Mouse (Mus musculus) kidney, adult 2 months (tissue): ENCODE measurements around the gene Astn2. TPM values are rescaled to one million over a fixed set of nuclear protein-coding genes. Genes with fewer than 3 reads are reported as not detected.

ENCODE experiments used
- DNase-seq: peaks from one replicate; pipeline ENCODE4 v3.0.0; 2021
- H3K27ac ChIP-seq: fragments of 200-500 bp; 2 replicates; pipeline ENCODE4 v1.5.1; 2012; ENCODE audit warnings: low read depth, low read length, control low read depth, inconsistent platforms; ENCODE audit not compliant: insufficient read depth
- H3K27me3 ChIP-seq: fragments of 200-500 bp; replicated peaks from 2 replicates; pipeline ENCODE4 v1.6.1; 2012; ENCODE audit warnings: mild to moderate bottlenecking, moderate library complexity, low read length, inconsistent platforms; ENCODE audit not compliant: control insufficient read depth, insufficient read depth
- H3K36me3 ChIP-seq: fragments of 200-500 bp; 2 replicates; pipeline ENCODE4 v1.6.1; 2012; ENCODE audit warnings: mild to moderate bottlenecking, moderate library complexity, low read length, inconsistent platforms; ENCODE audit not compliant: control insufficient read depth, insufficient read depth
- H3K4me1 ChIP-seq: fragments of 200-500 bp; 2 replicates; pipeline ENCODE4 v1.6.1; 2011; ENCODE audit warnings: low read length; ENCODE audit not compliant: control insufficient read depth, insufficient read depth
- H3K4me3 ChIP-seq: fragments of 200-500 bp; 2 replicates; pipeline ENCODE4 v1.5.1; 2011; ENCODE audit warnings: mild to moderate bottlenecking, low read depth, low read length, control low read depth; ENCODE audit not compliant: insufficient read depth
- CTCF ChIP-seq: fragments of 200-500 bp; conservative IDR thresholded peaks from 2 replicates; pipeline ENCODE4 v1.5.1; 2011; ENCODE audit warnings: low read depth, mild to moderate bottlenecking, control low read depth, low read length, moderate library complexity, mixed read lengths; ENCODE audit not compliant: insufficient read depth, insufficient read length
- POLR2A ChIP-seq: fragments of 200-500 bp; IDR thresholded peaks from one replicate; pipeline ENCODE4 v1.6.1; 2011; ENCODE audit warnings: low read depth, low read length, control low read depth
- WGBS: fragments of 180-500 bp; shearing (Covaris S2); methylation state at CpG from one replicate; pipeline ENCODE4 v1.1.7; 2018; 5-methylcytosine and 5-hydroxymethylcytosine counted together
- polyA plus RNA-seq: library from polyadenylated mRNA; depleted of rRNA; stranded (reverse); fragments of >200 nt; gene quantifications from 2 replicates; pipeline ENCODE4 v1.2.3, GENCODE M21; 2012

The Astn2 gene
- polyA plus RNA-seq, 1 experiment = 2.5 TPM

GRCm38 (mm10) chr4:65354580-65354979 is 1049.8 kb downstream of the Astn2 start:
- TF ChIP-seq CTCF (no peak), POLR2A (no peak)
- no peak for DNase-seq
- Histone ChIP-seq H3K27me3 (no peaks in the 10 kb centered on the region), H3K4me1 (no peaks in the 10 kb centered on the region), H3K4me3 (no peak overlapping the region), H3K36me3 (no peaks in the 10 kb centered on the region), H3K27ac (no peak overlapping the region)
- 65% methylated on average over 4 of the region's 4 CpGs for WGBS

- Histone ChIP-seq H3K27ac (no peak overlapping the region), H3K4me1 (no peaks in the 10 kb centered on the region), H3K4me3 (no peak overlapping the region), H3K27me3 (no peaks in the 10 kb centered on the region), H3K36me3 (no peaks in the 10 kb centered on the region)
- TF ChIP-seq POLR2A (no peak), CTCF (no peak)
- no peak for DNase-seq
- 84% methylated on average over 7 of the region's 7 CpGs for WGBS
Measured at GRCm38 (mm10) chr4:65350521-65350920, 1053.9 kb downstream of the Astn2 start.

GRCm38 (mm10) chr4:65341766-65342165 is 1062.6 kb downstream of the Astn2 start:
- TF ChIP-seq CTCF (no peak), POLR2A (no peak)
- DNase-seq = no peak
- Histone ChIP-seq H3K36me3 (no peaks in the 10 kb centered on the region), H3K4me1 (no peaks in the 10 kb centered on the region), H3K27me3 (no peaks in the 10 kb centered on the region), H3K27ac (no peak overlapping the region), H3K4me3 (no peak overlapping the region)
- 75% methylated on average over 3 of the region's 3 CpGs for WGBS

- Histone ChIP-seq H3K36me3 (no peaks in the 10 kb centered on the region), H3K27ac (no peak overlapping the region), H3K4me3 (no peak overlapping the region), H3K27me3 (no peaks in the 10 kb centered on the region), H3K4me1 (no peaks in the 10 kb centered on the region)
- DNase-seq = peak; percentile 55
- 11% methylated on average over 1 of the region's 1 CpGs for WGBS
- TF ChIP-seq POLR2A (no peak), CTCF (no peak)
Measured at GRCm38 (mm10) chr4:65333718-65334117, 1070.7 kb downstream of the Astn2 start.
